Mouse (Mus musculus) stomach, postnatal 0 days (tissue): ENCODE data around the gene Lgals8.

ENCODE experiments used
- CTCF ChIP-seq: IDR thresholded peaks from 2 replicates; pipeline ENCODE4 v1.5.1; 2016; ENCODE audit warnings: antibody characterized with exemption, low read depth, mild to moderate bottlenecking, moderate library complexity
- EP300 ChIP-seq: optimal IDR thresholded peaks from 2 replicates; pipeline ENCODE3; 2016; ENCODE audit warnings: antibody characterized with exemption

DNA sequence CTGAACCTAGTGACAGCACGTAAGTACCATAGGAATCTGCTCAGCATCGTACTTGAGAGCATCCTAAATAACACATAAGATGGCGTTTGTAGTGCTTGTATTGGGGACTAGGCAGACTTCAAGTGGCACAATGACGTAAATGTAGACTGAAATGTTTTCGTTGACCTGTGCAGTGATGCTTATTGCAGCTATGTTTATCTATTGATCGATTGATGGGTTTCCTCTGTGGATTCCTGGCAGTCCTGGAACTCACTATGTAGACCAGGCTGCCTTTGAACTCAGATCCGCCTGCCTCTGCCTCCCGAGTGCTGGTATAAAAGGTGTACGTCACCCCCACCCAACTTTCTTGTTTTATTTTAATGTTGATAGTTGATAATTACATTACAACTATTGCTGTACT lies 44.1 kb downstream of the Lgals8 start:
- TF ChIP-seq CTCF, result no peak
- no peak for TF ChIP-seq EP300
